ENCODE assay signal across 14 mouse cellular contexts in the genomic region with DNA sequence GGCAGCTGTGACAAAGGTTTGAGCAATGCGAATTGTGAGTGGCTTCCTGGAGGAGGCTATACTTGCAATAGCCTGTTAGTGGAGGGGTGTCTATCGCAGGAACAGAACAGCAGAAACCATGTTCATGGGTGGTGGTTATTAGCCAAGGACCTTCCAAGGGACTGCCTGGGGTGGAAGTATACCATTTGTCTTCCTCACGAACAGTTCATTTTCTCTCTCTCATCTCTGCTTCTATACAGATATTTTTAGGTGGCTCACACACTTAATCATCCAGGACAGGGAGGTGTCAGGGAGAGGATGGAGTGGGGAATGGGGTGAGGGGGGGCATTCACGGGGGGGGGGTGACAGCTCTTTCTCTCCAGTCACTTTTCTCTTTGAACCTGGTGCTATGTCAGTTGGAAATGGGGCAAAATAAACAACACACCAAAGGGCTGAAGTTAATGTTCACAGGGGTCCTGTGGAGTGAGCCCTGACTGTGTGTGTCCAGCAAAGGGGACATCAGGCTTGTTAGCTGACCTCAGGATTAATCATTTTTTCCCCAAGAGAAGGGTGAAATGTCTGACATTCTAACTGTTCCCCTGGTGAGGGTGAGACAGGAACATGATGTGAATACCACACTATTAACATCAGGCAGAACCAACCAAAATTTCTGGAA.
"Had no signal": no experiment of that assay in that cellular context is flagged by ENCODE, and none has a peak within 500 bp of the region (broad histone marks: within the 10 kb centered on the region; RNA-seq: fewer than 3 reads in every experiment).

No protein-coding gene starts in this region.

- ATAC-seq: liver, embryonic 12.5 days had no signal

- H3K36me3 ChIP-seq: kidney, embryonic 15.5 days; limb, embryonic 10.5 days; limb, embryonic 13.5 days; liver, embryonic 12.5 days; liver, embryonic 15.5 days had no signal

- H3K9me3 ChIP-seq: kidney, embryonic 15.5 days; limb, embryonic 10.5 days; limb, embryonic 13.5 days; liver, embryonic 12.5 days; liver, embryonic 15.5 days had no signal

- H3K4me3 ChIP-seq: kidney, embryonic 15.5 days; limb, embryonic 10.5 days; limb, embryonic 13.5 days; liver, embryonic 12.5 days; liver, embryonic 15.5 days had no signal

- DNase-seq: kidney, adult 11 months; kidney, adult 8-10 months; kidney, postnatal 10 days; kidney, postnatal 36 days; liver; lung, adult 2 months; thymus, adult 18-20 months; thymus, postnatal 36 days had no signal

- H3K27me3 ChIP-seq: kidney, embryonic 15.5 days; limb, embryonic 13.5 days; liver, embryonic 15.5 days had no signal

- H3K4me2 ChIP-seq: kidney, embryonic 15.5 days; limb, embryonic 13.5 days; liver, embryonic 12.5 days; liver, embryonic 15.5 days; midbrain, embryonic 11.5 days had no signal

- H3K27ac ChIP-seq: kidney, embryonic 15.5 days; limb, embryonic 10.5 days; limb, embryonic 13.5 days; liver, embryonic 12.5 days; liver, embryonic 15.5 days had no signal

- H3K9ac ChIP-seq: kidney, embryonic 15.5 days; limb, embryonic 13.5 days; liver, embryonic 12.5 days; liver, embryonic 15.5 days had no signal

- H3K4me1 ChIP-seq: kidney, embryonic 15.5 days; liver, embryonic 12.5 days; liver, embryonic 15.5 days had no signal
